Mouse (Mus musculus): Measurements from ENCODE around the gene Mpi.

The Mpi gene

GRCm38 (mm10) chr9:57552139-57552887 is at the start of gene Mpi:
Gene Mpi, minus strand, starts transcription at chr9:57552763.
- peak in 1 of 2 experiments; percentile 42 for DNase-seq (ENCODE audit: low spot score in 2 of 2)

- DNase-seq (ENCODE audit: low spot score in 2 of 2): no peak
Observed at GRCm38 (mm10) chr9:57602098-57602497, 49.5 kb upstream of the Mpi start.

GRCm38 (mm10) chr9:57601353-57601706 is 48.8 kb upstream of the Mpi start:
- DNase-seq (ENCODE audit: low spot score in 2 of 2): no peak

DNA sequence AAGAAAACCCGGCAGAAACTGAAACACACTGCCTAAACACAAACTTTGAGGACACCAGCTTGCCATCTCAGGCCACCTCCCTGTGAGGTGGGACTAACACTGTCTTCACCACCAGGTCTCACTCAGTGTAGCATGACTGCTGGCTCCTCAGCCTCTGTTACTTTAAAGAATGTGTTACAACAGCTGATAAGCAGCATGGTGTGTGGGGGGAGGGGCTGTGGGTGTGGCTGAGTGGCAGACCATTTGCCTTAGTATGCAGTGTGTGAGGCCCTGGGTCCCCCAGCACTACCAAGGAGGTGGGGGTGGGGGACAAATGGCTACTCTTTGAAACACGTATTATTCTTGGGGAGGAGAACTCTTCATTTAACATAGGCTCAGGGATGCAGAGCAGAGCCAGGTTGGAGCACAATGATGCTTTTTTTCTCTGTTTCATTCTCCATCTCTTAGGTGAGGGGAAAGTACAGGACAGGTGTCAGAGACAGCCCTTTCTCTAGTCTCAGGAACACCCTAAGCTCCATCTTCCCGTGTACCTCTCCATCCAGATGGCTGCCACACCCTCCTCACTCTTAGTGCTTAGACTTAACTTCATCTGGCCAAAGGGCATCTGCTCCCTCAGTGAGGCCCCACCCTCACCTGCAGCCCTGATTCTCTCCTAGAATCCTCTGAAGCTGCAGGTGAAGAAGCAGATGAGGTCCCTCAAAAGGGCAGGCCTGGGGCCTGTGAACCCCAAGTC is 48.2 kb upstream of the Mpi start:
- DNase-seq (ENCODE audit: low spot score in 2 of 2): no peak

DNA sequence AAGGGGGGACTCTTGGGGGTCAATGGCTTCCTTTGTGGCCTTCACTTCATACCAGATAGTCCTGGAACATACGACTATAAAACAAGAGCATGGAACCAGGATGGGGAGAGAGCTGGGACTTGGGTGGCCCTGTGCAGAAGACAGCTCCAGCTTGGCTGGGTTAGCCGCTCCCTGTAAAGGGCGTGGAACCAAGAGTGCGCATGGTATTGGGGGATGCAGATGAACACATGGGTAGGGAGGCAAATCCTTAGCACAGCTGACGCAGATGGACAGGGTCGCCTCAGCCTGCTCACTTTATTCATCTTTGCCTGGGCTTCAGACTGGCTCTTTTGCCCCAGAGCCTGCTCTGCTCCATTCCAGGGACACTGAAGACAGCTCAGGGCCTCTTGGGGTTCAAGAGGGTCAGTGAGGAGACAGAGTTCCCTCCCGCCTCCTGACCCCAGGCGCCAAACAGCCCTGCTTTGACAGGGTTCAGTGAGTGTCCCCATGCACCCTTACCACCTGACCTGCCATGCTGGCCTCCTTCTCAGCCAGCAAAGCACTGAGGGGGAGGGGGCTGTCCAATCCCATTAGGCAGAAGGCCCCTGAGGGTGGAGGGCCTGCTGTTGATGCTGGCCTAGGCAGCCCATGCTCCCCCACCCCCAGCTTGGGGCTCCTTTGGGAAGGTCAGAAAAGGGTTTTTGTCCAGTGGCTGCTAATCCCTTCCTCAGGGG is 46.4 kb upstream of the Mpi start:
- DNase-seq (ENCODE audit: low spot score in 2 of 2): no peak

GRCm38 (mm10) chr9:57597929-57598382 is 45.4 kb upstream of the Mpi start:
- DNase-seq (ENCODE audit: low spot score in 2 of 2): no peak

- no peak for DNase-seq (ENCODE audit: low spot score in 2 of 2)
Observed at GRCm38 (mm10) chr9:57597265-57597664, 44.7 kb upstream of the Mpi start.

DNA sequence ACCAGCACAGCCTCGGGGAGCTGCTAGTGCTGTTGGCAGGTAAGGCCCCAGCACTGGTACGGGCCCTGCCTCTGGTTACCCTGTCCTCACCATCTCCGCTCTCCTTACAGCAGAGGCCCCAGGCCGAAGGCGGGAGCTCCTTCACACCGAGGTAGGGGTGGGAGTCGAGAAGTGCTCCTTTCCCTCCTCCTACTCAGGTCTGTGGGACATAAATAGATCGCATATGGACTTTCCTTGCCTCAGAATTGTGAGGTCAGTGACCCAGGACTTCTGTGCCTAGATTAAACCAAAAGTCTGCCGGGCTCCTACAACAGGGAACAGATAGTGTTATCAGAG is 41.6 kb upstream of the Mpi start:
- no peak for DNase-seq (ENCODE audit: low spot score in 2 of 2)

GRCm38 (mm10) chr9:57593454-57594173 is 41.1 kb upstream of the Mpi start:
- no peak for DNase-seq (ENCODE audit: low spot score in 2 of 2)

DNA sequence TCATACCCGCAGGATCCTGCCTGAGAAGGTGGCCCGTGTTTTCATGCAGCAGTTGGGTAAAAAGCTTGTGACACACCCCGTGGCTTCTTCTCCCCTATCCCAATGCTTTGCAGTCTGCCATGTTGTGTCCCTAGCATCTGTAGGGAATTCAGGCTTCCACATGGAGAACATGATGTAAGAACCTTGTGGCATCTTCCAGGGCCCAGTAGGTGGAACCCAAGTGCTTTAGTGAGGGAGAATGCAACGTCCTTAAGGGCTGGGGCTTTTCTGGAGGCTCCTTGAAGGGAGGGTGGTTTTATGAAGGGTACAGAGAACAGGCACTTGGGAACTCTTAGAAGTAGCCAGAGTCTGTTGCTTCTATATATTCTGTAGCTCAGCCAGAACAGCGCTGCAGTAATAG is 38.2 kb upstream of the Mpi start:
- no peak for DNase-seq (ENCODE audit: low spot score in 2 of 2)

- DNase-seq (ENCODE audit: low spot score in 2 of 2): peak; percentile 70 to 79
Observed at GRCm38 (mm10) chr9:57589224-57590126, 36.9 kb upstream of the Mpi start, which contains the start of gene Ulk3. Gene Ulk3, plus strand, starts transcription at chr9:57589452.

- DNase-seq (ENCODE audit: low spot score in 2 of 2): no peak
Observed at GRCm38 (mm10) chr9:57584991-57585390, 32.4 kb upstream of the Mpi start.

- no peak for DNase-seq (ENCODE audit: low spot score in 2 of 2)
Observed at GRCm38 (mm10) chr9:57577144-57577849, 24.7 kb upstream of the Mpi start.

DNA sequence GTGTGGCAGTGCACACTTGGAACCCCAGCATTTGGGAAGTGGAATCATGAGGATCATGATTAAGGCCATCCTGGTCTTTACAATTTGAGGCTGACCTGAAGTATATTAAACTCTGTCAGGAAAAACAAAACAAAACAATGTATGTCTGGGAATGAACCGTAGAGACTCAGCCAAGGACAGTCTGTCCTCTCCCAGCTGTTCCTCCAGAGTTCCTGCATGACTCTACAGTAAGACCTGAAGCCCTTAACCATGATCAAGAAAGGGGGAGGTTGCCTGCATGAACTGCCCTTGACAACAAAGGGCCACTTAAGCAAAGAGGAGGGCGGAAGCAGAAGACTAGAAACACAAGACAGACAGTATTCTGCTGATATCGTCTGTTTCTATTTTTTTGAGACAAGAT is 23.0 kb upstream of the Mpi start:
- DNase-seq (ENCODE audit: low spot score in 2 of 2): no peak

- DNase-seq (ENCODE audit: low spot score in 2 of 2): no peak
Observed at GRCm38 (mm10) chr9:57574397-57574796, 21.8 kb upstream of the Mpi start.

DNA sequence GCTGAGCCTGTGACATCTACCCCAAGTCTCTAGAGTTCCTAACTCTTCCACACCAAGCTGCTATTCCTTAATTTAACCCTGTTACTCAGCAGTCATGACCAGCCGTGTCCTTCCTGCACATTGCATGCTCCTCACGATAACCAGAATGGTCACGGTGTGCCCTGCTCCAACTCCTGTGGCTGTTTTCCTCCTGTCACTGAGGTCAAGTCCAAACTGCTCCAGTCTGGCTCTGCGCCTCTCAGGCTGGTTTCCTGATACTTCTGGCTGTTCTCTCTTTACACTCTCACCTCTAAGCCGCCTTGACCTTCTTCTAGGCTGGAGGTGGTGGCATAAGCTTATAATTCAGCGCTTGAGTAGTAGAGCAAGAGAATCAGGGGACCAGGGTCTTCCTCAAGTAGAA is 15.9 kb upstream of the Mpi start:
- DNase-seq (ENCODE audit: low spot score in 2 of 2): no peak

DNA sequence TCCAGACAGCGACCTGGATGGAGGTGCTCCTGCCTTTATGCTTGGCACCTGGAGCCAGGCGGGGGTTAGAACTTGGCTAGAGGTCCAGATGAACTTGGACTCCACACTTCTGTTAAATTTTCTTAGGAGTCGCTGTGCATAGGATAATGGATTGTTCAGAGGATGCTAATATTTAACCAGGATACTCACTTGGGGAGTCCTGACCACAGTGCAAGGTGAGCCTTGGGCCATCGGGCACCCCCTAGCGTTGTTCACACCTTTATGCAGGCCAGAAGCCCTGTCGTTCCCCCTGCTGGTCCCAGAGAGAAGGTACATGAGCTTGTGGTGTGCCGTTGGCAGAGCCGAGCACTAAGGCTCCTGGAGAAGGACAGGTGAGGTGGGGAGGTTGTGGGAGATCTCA is 14.3 kb upstream of the Mpi start:
- DNase-seq (ENCODE audit: low spot score in 2 of 2): no peak

- no peak for DNase-seq (ENCODE audit: low spot score in 2 of 2)
Observed at GRCm38 (mm10) chr9:57565741-57566221, 13.2 kb upstream of the Mpi start.

GRCm38 (mm10) chr9:57564609-57565008 is 12.0 kb upstream of the Mpi start:
- no peak for DNase-seq (ENCODE audit: low spot score in 2 of 2)

- DNase-seq (ENCODE audit: low spot score in 2 of 2): no peak
Observed at GRCm38 (mm10) chr9:57562896-57563372, 10.4 kb upstream of the Mpi start.

Data from spleen, postnatal 14 days (tissue).